Mouse (Mus musculus) erythroblast, embryonic 14.5 days (primary cell): ENCODE measurements around the gene P2ry6.

Source experiments
- GATA1 ChIP-seq: IDR thresholded peaks from 2 replicates; pipeline ENCODE4 v1.6.1; 2012; ENCODE audit warnings: low read length, inconsistent platforms, mixed read lengths
- TAL1 ChIP-seq: IDR thresholded peaks from 3 replicates; pipeline ENCODE4 v1.6.1; 2012; ENCODE audit warnings: low read length, inconsistent platforms, mixed read lengths

- TF ChIP-seq TAL1 = no peak
- TF ChIP-seq GATA1 = no peak
Measured at GRCm38 (mm10) chr7:100921289-100921688, 53.2 kb downstream of the P2ry6 start.
